In the genomic region with DNA sequence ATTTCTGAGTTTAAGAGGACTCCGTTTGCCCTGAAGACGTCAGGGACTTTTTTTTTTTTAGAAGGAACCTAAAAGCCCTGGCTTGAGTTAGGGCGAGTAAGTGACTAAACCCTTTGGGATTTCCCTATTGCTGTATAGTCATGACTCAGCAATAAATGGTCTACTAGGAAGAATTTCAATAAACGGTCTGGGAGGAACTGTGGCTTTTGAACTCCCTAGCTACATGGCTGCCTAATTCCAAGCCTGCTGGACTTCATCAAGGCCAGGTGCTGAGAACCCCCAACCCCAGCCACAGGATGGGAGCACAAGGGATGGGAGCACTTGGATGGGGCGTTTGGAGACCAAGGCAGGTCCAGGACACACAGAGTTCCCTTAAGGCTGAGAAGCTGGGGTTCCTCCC, we compare ENCODE assay signal across 18 mouse cellular contexts. TPM values are rescaled to one million over a fixed set of nuclear protein-coding genes. Genes with fewer than 3 reads are reported as not detected.
DNase-seq lines count a peak whose midpoint lies in the region; ATAC-seq and TF ChIP-seq lines count a peak whose summit lies in the region.
"Had no signal": no experiment of that assay in that cellular context is flagged by ENCODE, and none has a peak within 500 bp of the region (broad histone marks: within the 10 kb centered on the region; RNA-seq: fewer than 3 reads in every experiment).

No protein-coding gene starts in this region.

- no peak overlapping the region for H3K27ac ChIP-seq in ES-E14 (ENCODE audit: insufficient read depth, low read depth, low read length, poor library complexity, severe bottlenecking)
- H3K27ac ChIP-seq in intestine, embryonic 15.5 days: no peak overlapping the region
- H3K27ac ChIP-seq: forebrain, embryonic 10.5 days; heart, embryonic 10.5 days; kidney, embryonic 15.5 days; layer of hippocampus, adult 2 months; left cerebral cortex, adult 2 months; limb, embryonic 13.5 days; midbrain, embryonic 13.5 days had no signal

- H3K36me3 ChIP-seq in ES-E14 (ENCODE audit: control insufficient read depth, insufficient read depth, low read length, poor library complexity, severe bottlenecking): no peaks in the 10 kb centered on the region
- H3K36me3 ChIP-seq in intestine, embryonic 15.5 days: no peaks in the 10 kb centered on the region
- H3K36me3 ChIP-seq: forebrain, embryonic 10.5 days; heart, embryonic 10.5 days; kidney, embryonic 15.5 days; limb, embryonic 13.5 days; midbrain, embryonic 13.5 days had no signal

- no peak overlapping the region for H3K4me3 ChIP-seq in ES-E14 (ENCODE audit: insufficient read depth in 1 of 2, low read depth in 1 of 2, low read length in 2 of 2, poor library complexity in 1 of 2, severe bottlenecking in 1 of 2)
- no peak overlapping the region for H3K4me3 ChIP-seq in intestine, embryonic 15.5 days (replicated peaks)
- H3K4me3 ChIP-seq: forebrain, embryonic 10.5 days; heart, embryonic 10.5 days; kidney, embryonic 15.5 days; layer of hippocampus, adult 2 months; left cerebral cortex, adult 2 months; limb, embryonic 13.5 days; midbrain, embryonic 13.5 days had no signal

- H3K4me1 ChIP-seq in ES-E14 (ENCODE audit: control insufficient read depth in 2 of 2, insufficient read depth in 2 of 2, low read length in 2 of 2, poor library complexity in 1 of 2): peaks cover 3 to 4% of the 10 kb centered on the region in 2 experiments; a peak in 2 of 4 replicates
- H3K4me1 ChIP-seq in intestine, embryonic 15.5 days (replicated peaks): no peaks in the 10 kb centered on the region
- H3K4me1 ChIP-seq: forebrain, embryonic 10.5 days; heart, embryonic 10.5 days; kidney, embryonic 15.5 days; limb, embryonic 13.5 days; midbrain, embryonic 13.5 days had no signal

- no peaks in the 10 kb centered on the region for H3K27me3 ChIP-seq in intestine, embryonic 15.5 days (replicated peaks)
- H3K27me3 ChIP-seq: kidney, embryonic 15.5 days; limb, embryonic 13.5 days; midbrain, embryonic 13.5 days had no signal

- no peak overlapping the region for H3K9ac ChIP-seq in ES-E14 (ENCODE audit: insufficient read depth, low read depth, low read length, poor library complexity, severe bottlenecking)
- H3K9ac ChIP-seq in intestine, embryonic 15.5 days: no peak overlapping the region
- H3K9ac ChIP-seq: kidney, embryonic 15.5 days; limb, embryonic 13.5 days; midbrain, embryonic 13.5 days had no signal

- WGBS in intestine, embryonic 15.5 days: 53% methylated on average over 5 of the region's 5 CpGs

- no peak overlapping the region for H3K4me2 ChIP-seq in intestine, embryonic 15.5 days (replicated peaks)
- H3K4me2 ChIP-seq: kidney, embryonic 15.5 days; limb, embryonic 13.5 days; midbrain, embryonic 13.5 days had no signal

- DNase-seq in 416B (ENCODE audit: low read depth) (peak; percentile 71), ES-E14 (ENCODE audit: low read depth, low spot score) (no peak)
- DNase-seq in c-Kit-positive CD71-positive TER-119-positive erythroid progenitor cells, embryonic 14.5 days (ENCODE audit: low spot score): peak; percentile 35
- DNase-seq in layer of hippocampus, adult 18-20 months (ENCODE audit: low spot score in 2 of 2): no peak
- no peak for DNase-seq in cerebellum, postnatal 10 days
- DNase-seq: adrenal gland, postnatal 36 days; cerebellum, postnatal 36 days; gastrocnemius, postnatal 10 days had no signal

- no peaks in the 10 kb centered on the region for H3K9me3 ChIP-seq in ES-E14 (ENCODE audit: control insufficient read depth, insufficient read depth, low read depth, low read length)
- no peaks in the 10 kb centered on the region for H3K9me3 ChIP-seq in intestine, embryonic 15.5 days
- H3K9me3 ChIP-seq: forebrain, embryonic 10.5 days; heart, embryonic 10.5 days; kidney, embryonic 15.5 days; limb, embryonic 13.5 days; midbrain, embryonic 13.5 days had no signal

- in situ Hi-C loops in ES-E14 (cut with MboI; ENCODE audit: low sequenced_read_pairs in 2 of 2, unreplicated experiment in 2 of 2): no loop called here

- ATAC-seq in megakaryocyte, adult 5-6 weeks (ENCODE audit: poor library complexity, severe bottlenecking): peak; percentile 34
- no peak for ATAC-seq in intestine, embryonic 15.5 days
- ATAC-seq: lung, postnatal 0 days; midbrain, embryonic 13.5 days had no signal

TF ChIP-seq in ES-E14, 5 proteins besides CTCF, POLR2A, EP300 and RAD21:
- TF ChIP-seq MAFK (IDR thresholded peaks at IDR 0.05; ENCODE audit: insufficient read depth, low read depth, low read length) (peak; percentile 94), HCFC1 (IDR thresholded peaks at IDR 0.05; ENCODE audit: borderline replicate concordance, insufficient read depth, low read length) (no peak)
TF ChIP-seq in ES-E14: peak in this region for 1.

RNA-seq across cellular contexts. Expression of a gene that starts 8.7 kb away (rescaled TPM):
- total RNA-seq in ES-E14 (2012; rRNA removed): 46.7 and 75.7 TPM in 2 replicates
- total RNA-seq in megakaryocyte, adult 5-6 weeks (2015): 13.3 and 18.0 TPM in 2 replicates
- 16.6 and 17.4 TPM in 2 replicates for total RNA-seq in megakaryocyte, adult 5-6 weeks (2017)
- 8.3 and 9.2 TPM in 2 replicates for polyA plus RNA-seq in intestine, embryonic 15.5 days (2015; fragmentation: Nextera tagmentation; extraction: Ambion mirVana)
- total RNA-seq in layer of hippocampus, adult 18-20 months (2021): 10 to 100 TPM; 11.1 to 11.8 TPM

RNA-seq across cellular contexts. Expression of a gene that starts 35.5 kb away (rescaled TPM):
- 17.7 and 22.1 TPM in 2 replicates for total RNA-seq in ES-E14 (2012; rRNA removed)
- total RNA-seq in megakaryocyte, adult 5-6 weeks (2015): 70.0 and 77.0 TPM in 2 replicates
- total RNA-seq in megakaryocyte, adult 5-6 weeks (2017): 31.8 and 39.4 TPM in 2 replicates
- 120 and 127 TPM in 2 replicates for polyA plus RNA-seq in intestine, embryonic 15.5 days (2015; fragmentation: Nextera tagmentation; extraction: Ambion mirVana)
- total RNA-seq in layer of hippocampus, adult 18-20 months (2021): 10 to 100 TPM; 51.5 to 55.7 TPM

Comparison
In these comparisons a context has a peak if more than half of its experiments do, and no peak if none do; other contexts are left out.
1. DNase-seq: peak in 416B (single experiment) and c-Kit-positive CD71-positive TER-119-positive erythroid progenitor cells, embryonic 14.5 days (single experiment); none in ES-E14 (single experiment), layer of hippocampus, adult 18-20 months (0 of 2) and cerebellum, postnatal 10 days (0 of 2).